In the genomic region with DNA sequence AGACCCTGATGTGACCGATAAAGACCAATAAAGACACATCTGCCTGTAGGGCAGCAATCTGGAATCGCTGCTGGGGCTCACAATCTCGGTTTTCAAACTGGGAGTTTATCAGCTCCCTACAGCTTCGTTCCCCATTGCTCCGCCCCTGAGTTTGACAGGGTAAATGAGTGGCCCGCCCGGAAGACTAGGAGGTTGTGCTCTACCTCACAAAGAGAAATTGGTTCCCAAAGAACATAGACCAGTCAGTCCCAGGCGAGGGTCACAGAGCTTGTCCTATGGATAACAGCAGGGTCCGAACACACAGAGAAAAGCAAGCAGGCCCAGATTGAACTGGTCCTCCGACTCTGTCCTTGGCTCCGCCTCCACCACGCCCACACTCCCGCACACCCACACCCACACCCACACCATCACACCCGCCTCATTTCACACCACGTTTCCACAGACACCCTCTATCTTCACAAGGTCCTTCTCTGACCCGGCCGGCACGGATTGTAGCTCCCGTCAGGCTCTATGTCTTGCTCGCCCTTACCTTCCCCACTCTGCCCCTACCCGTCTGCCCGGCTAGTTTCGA, we compare ENCODE assay signal across 8 mouse cellular contexts. TPM values are rescaled to one million over a fixed set of nuclear protein-coding genes. Genes with fewer than 3 reads are reported as not detected.
A peak's percentile ranks its signal among the peaks of the same experiment; 100 is the strongest.
DNase-seq lines count a peak whose midpoint lies in the region; ATAC-seq and TF ChIP-seq lines count a peak whose summit lies in the region.

No protein-coding gene starts in this region.

- H3K36me3 ChIP-seq in intestine, embryonic 15.5 days, result 0 out of 2 replicates have a peak, but pooled peaks cover 2% of the 10 kb centered on the region
- 0 out of 2 replicates have a peak, but pooled peaks cover 3% of the 10 kb centered on the region for H3K36me3 ChIP-seq in liver, embryonic 15.5 days (replicated peaks)
- H3K36me3 ChIP-seq in neural tube, embryonic 12.5 days, result no peaks in the 10 kb centered on the region; the same call in 1 of the 2 replicates

- ATAC-seq in intestine, embryonic 15.5 days, result peak; percentile 93
- peak; percentile 78 for ATAC-seq in liver, embryonic 15.5 days (ENCODE audit: insufficient read depth)
- ATAC-seq in neural tube, embryonic 12.5 days (ENCODE audit: low FRiP score, low read depth), result peak; percentile 94

- H3K27ac ChIP-seq in bone marrow macrophage, adult 2 months (ENCODE audit: insufficient read depth, low read depth, low read length), result no peak overlapping the region
- peak overlapping the region; percentile 54 for H3K27ac ChIP-seq in intestine, embryonic 15.5 days
- no peak overlapping the region for H3K27ac ChIP-seq in liver, embryonic 15.5 days (replicated peaks)
- H3K27ac ChIP-seq in neural tube, embryonic 12.5 days, result no peak overlapping the region

- TF ChIP-seq POLR2A in bone marrow macrophage, adult 2 months (IDR thresholded peaks at IDR 0.05; ENCODE audit: borderline replicate concordance, low read depth, low read length), result no peak

- H3K27me3 ChIP-seq in intestine, embryonic 15.5 days (replicated peaks), result no peaks in the 10 kb centered on the region
- peaks cover 42% of the 10 kb centered on the region for H3K27me3 ChIP-seq in liver, embryonic 15.5 days
- H3K27me3 ChIP-seq in neural tube, embryonic 12.5 days (replicated peaks), result 0 out of 2 replicates have a peak, but pooled peaks cover 3% of the 10 kb centered on the region

- H3K4me2 ChIP-seq in intestine, embryonic 15.5 days (replicated peaks), result peak overlapping the region; percentile 82
- H3K4me2 ChIP-seq in liver, embryonic 15.5 days, result peak overlapping the region; percentile 61
- H3K4me2 ChIP-seq in neural tube, embryonic 12.5 days (replicated peaks), result peak overlapping the region; percentile 82

- DNase-seq in embryo, embryonic 10 days (ENCODE audit: low spot score), result peak; percentile 80
- no peak for DNase-seq in embryo, embryonic 9.5 days (ENCODE audit: extremely low spot score)
- DNase-seq in B cell, adult 2 months, result peak; percentile 89
- peak; percentile 31 for DNase-seq in gonadal fat pad, adult 2 months (ENCODE audit: low read depth)

- no peaks in the 10 kb centered on the region for H3K9me3 ChIP-seq in intestine, embryonic 15.5 days
- no peaks in the 10 kb centered on the region for H3K9me3 ChIP-seq in liver, embryonic 15.5 days (replicated peaks)
- H3K9me3 ChIP-seq in neural tube, embryonic 12.5 days, result no peaks in the 10 kb centered on the region

- WGBS in intestine, embryonic 15.5 days, result under 1% methylated on average over 23 of the region's 23 CpGs
- under 1% methylated on average over 23 of the region's 23 CpGs for WGBS in liver, embryonic 15.5 days (ENCODE audit: insufficient replicate concordance)
- 1% methylated on average over 23 of the region's 23 CpGs for WGBS in neural tube, embryonic 12.5 days

- peak overlapping the region; percentile 44 for H3K9ac ChIP-seq in intestine, embryonic 15.5 days
- H3K9ac ChIP-seq in liver, embryonic 15.5 days, result no peak overlapping the region
- H3K9ac ChIP-seq in neural tube, embryonic 12.5 days, result peak overlapping the region; percentile 27

- no peak for TF ChIP-seq CTCF in bone marrow macrophage, adult 2 months (IDR thresholded peaks at IDR 0.05; ENCODE audit: low read depth, low read length)

- peaks cover 3% of the 10 kb centered on the region; the same call in 1 of the 2 replicates for H3K4me1 ChIP-seq in bone marrow macrophage, adult 2 months (ENCODE audit: control insufficient read depth, insufficient read depth, low read length)
- 0 out of 2 replicates have a peak, but pooled peaks cover 4% of the 10 kb centered on the region for H3K4me1 ChIP-seq in intestine, embryonic 15.5 days (replicated peaks)
- H3K4me1 ChIP-seq in liver, embryonic 15.5 days (replicated peaks), result peaks cover 14% of the 10 kb centered on the region
- peaks cover 8% of the 10 kb centered on the region; the same call in 1 of the 2 replicates for H3K4me1 ChIP-seq in neural tube, embryonic 12.5 days

- H3K4me3 ChIP-seq in bone marrow macrophage, adult 2 months (ENCODE audit: insufficient read depth, low read length), result peak overlapping the region; percentile 87
- peak overlapping the region; percentile 82 for H3K4me3 ChIP-seq in intestine, embryonic 15.5 days (replicated peaks)
- H3K4me3 ChIP-seq in liver, embryonic 15.5 days (replicated peaks), result peak overlapping the region; percentile 64
- peak overlapping the region; percentile 73 for H3K4me3 ChIP-seq in neural tube, embryonic 12.5 days

RNA-seq across cellular contexts. Expression of a gene that starts 0.6 kb away (rescaled TPM):
- 21.0 and 23.2 TPM in 2 replicates for polyA plus RNA-seq in bone marrow macrophage, adult 2 months (2012; ENCODE audit: insufficient read depth, insufficient read length, missing spikeins)
- 0.39 and 0.66 TPM in 2 replicates for polyA plus RNA-seq in gonadal fat pad, adult 2 months (2012; rRNA removed)
- 23.7 and 28.9 TPM in 2 replicates for polyA plus RNA-seq in intestine, embryonic 15.5 days (2015; fragmentation: Nextera tagmentation; extraction: Ambion mirVana)
- polyA plus RNA-seq in liver, embryonic 15.5 days (2015; fragmentation: Nextera tagmentation; extraction: Ambion mirVana), result 4.7 and 5.3 TPM in 2 replicates
- 27.5 and 31.1 TPM in 2 replicates for polyA plus RNA-seq in neural tube, embryonic 12.5 days (2016; fragmentation: Nextera tagmentation; extraction: Ambion mirVana)

RNA-seq across cellular contexts. Expression of a gene that starts 10.9 kb away (rescaled TPM):
- 156 and 160 TPM in 2 replicates for polyA plus RNA-seq in bone marrow macrophage, adult 2 months (2012; ENCODE audit: insufficient read depth, insufficient read length, missing spikeins)
- 41.2 and 51.6 TPM in 2 replicates for polyA plus RNA-seq in gonadal fat pad, adult 2 months (2012; rRNA removed)
- 9.4 and 10.1 TPM in 2 replicates for polyA plus RNA-seq in intestine, embryonic 15.5 days (2015; fragmentation: Nextera tagmentation; extraction: Ambion mirVana)
- 1.1 and 1.6 TPM in 2 replicates for polyA plus RNA-seq in liver, embryonic 15.5 days (2015; fragmentation: Nextera tagmentation; extraction: Ambion mirVana)
- 3.5 and 3.9 TPM in 2 replicates for polyA plus RNA-seq in neural tube, embryonic 12.5 days (2016; fragmentation: Nextera tagmentation; extraction: Ambion mirVana)

RNA-seq across cellular contexts. Expression of a gene that starts 42.6 kb away (rescaled TPM):
- 0.57 TPM in 1 of 2 replicates, not detected in the other for polyA plus RNA-seq in bone marrow macrophage, adult 2 months (2012; ENCODE audit: insufficient read depth, insufficient read length, missing spikeins)
- 31.8 and 39.8 TPM in 2 replicates for polyA plus RNA-seq in gonadal fat pad, adult 2 months (2012; rRNA removed)
- polyA plus RNA-seq in intestine, embryonic 15.5 days (2015; fragmentation: Nextera tagmentation; extraction: Ambion mirVana), result 7.0 and 9.0 TPM in 2 replicates
- 0.16 and 0.20 TPM in 2 replicates for polyA plus RNA-seq in liver, embryonic 15.5 days (2015; fragmentation: Nextera tagmentation; extraction: Ambion mirVana)
- not detected in 2 replicates for polyA plus RNA-seq in neural tube, embryonic 12.5 days (2016; fragmentation: Nextera tagmentation; extraction: Ambion mirVana)
